Mouse (Mus musculus) cerebellum, adult 9-10 months (tissue): ENCODE results near the gene Rap1b.
A peak's percentile ranks its signal among the peaks of the same experiment; 100 is the strongest.

Experiments used
- DNase-seq: peaks from one replicate; pipeline ENCODE4 v3.0.0; 2022

The Rap1b gene

DNA sequence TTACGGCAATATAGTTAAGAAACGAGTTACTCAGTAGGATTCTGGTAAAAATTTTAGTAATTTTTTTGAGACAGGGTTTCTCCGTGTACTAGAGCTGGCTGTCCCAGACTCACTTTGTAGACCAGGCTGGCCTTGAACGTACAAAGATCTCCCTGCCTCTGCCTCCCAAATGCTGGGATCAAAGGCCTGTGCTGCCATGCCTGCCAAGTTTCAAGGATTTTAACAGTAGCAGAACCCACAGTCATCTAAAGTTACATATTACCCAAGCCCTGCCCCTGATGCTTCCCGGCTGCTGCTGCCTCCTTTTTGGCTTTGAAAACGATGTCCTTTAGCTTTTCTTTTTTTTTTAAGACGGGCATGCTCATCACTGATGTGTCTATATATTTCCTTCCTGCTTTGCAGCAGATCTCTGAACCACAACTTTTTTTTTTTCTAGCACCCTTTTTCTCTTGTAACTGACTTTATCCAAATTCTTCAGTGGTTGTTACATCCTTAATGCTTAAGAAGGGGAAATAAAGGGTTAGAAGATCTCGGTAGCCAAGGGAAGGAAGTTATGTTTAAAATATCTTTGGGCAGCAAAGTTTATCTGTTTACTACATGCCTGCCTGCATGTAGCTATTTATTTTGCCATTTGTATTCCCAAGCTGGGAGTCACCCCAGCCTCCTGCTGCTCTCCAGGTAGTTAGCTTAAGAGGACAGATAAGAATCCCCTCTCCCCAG is 10.3 kb upstream of the Rap1b start:
- DNase-seq = no peak

DNA sequence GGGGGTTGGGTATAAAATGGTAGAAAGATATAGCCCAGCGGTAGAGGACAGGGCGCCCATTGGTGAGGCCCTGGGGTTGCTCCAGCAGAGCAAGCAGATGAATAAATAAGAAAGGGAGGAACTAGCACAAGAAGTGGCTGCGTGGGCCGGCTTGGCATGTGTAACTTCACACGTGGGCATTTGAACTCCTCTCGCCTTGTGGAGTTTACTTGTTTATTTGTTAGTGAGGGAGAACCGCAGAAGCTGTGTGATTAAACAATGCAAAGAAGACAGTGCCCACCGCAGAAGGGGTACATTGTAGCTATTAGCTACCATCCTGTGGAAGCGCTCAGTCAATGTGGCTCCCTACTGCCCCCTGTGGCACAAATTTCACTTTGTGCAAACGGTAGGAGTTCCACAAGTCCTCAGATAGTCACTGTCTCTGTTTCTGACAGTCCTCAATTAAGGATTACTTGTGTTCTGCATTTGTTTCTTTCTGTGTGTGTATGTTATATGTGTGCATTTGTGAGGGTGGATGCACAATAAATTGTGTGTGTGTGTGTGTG is 6.9 kb upstream of the Rap1b start:
- DNase-seq = no peak

DNA sequence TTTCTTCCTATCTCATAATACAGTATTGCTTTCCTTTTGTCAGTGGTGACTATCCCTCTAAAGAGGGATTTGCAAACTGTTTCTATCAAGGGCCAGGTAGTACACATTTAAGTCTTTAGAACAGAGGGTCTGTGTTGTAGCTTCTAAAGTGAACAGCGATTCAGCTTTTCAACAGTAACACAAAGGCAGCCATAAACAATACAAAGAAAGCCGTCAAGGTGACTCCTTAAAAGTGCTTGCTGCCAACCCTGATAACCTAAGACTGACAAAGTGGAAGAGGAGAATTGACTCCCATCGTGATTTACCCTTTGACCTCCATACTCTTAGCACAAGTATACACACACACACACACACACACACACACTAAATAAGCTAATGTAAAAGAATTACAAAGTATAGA is 3.1 kb upstream of the Rap1b start:
- DNase-seq = no peak

DNA sequence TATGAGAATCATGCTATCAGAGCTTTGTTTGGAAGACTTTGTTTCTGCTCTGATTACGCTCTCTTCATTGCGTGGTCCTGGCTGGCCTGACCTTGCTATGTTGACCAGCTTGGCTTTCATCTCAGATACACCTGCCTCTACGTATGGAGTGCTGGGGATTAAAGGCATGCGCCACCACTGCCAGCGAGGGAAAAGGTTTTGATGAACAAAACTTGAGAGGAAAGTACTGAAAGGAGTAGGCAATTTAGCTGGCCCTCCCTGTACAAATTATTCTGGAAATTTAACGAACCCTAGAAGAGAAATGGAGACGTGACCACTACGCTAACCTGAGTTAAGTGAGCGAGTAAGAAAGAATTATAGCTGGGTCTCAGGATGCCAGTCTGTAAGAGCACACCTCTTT is 961 bp upstream of the Rap1b start:
- no peak for DNase-seq

DNA sequence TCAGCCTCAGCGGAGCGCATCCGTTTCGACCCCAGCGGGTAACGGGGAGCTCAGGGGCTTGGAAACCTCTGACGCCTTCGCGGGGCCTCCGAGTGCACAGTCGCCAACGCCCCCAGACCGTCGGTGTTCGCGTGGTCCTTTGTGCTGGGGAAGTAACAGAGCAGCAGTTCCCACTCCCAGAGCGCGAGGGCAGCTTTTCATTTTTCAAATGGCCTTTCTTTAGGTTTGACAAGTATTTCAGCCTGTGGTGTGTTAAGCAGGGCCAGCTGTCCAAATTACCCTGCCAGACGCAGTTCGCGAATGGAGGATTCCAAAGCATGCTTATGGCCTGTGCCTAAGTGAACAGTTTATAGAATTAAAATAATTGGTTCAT is 411 bp upstream of the Rap1b start:
- DNase-seq = no peak

DNA sequence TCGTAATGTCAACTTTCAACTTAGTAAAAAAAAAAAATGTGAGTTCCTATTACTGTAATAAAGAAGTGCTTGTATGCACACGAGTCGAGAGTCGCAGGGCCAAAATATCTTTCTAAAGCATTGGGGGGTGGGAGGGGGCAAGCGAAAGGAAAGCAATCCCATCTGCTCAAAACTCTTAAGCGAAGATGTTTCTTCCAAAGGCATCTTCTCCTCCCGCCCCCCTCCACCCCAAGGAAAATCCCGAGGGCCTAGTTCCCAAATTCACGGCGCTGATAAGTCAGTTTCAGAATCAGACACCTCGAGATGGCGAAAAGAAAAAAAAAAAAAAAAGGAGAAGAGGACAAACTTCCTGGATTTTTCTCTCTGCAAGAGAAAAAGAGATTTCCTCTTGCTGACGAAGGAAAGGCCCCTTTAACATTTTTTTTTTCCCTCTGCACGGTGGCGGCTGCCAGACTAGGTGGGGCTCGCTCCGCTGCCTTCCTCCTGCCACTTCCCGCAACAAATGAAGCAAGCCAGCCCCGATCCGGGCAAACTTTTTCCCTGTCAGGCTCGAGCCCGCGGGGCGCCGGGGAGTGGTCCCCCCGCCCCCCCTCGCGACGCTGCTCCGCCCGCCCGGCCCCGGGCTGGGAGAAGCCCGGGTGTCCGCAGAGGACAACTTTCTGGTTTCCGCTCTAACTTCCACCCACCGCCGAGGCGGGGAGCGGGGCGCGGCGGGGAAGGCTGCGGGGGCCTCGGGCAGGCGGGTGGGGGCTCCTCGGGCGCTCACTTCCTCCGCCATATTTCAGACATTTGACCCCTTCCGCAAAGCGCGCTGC is 846 bp downstream of the Rap1b start:
- peak; percentile 50 for DNase-seq

DNA sequence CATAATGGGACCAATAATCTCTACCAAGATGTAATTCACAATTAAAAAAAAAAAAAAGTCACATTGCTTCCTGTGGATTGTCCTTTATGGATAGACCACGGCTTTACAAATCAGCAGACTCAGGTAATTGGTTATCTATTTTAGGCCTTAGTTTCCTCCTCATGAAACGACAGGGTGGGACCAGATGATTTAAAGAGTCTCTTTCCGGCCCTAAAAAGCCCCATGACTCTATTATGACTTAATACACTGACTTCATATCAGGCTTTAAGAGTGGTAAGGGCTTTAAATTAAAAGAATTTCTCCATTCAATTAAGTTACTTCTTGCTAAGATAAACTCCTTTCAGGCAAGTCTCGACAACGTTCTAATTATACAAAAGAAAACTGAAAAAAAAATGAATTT is 1.6 kb downstream of the Rap1b start:
- DNase-seq = no peak

DNA sequence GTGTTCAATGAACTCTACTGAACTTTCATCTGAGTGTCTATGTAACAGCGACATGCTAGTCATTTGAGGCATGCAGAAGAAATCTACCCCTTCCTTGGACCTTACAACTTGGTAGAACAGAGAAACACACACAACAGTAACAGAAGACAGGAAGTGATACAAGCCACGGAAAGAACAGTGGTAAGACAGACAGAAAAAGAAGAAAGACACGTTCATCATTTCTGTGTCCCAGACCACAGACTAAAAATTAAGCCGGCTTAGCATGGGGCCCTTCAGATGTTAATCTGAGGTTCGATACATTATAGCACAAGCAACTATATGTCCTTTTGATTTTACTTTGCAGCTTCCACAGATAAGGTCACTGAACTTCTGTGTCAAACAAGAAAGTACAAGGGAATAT is 2.1 kb downstream of the Rap1b start:
- DNase-seq = no peak

DNA sequence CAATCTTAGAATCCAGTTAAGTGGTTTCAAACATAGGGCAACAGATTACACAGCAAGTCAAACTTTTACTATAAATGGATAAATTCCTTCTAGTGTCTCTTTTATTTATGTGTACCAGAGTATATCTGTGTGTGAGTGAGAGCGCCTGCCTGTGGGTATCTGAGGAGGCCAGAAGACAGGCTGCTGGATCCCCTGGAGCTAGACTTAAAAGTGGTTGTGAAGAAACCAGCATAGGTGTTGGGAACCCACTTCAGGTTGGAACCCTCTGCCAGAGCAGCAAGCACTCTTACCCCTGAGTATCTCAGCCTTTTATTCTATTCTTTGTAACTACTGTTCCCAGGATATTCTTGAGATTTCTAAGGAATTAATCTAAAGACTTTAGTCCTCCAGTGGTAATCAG is 4.1 kb downstream of the Rap1b start:
- DNase-seq = no peak

DNA sequence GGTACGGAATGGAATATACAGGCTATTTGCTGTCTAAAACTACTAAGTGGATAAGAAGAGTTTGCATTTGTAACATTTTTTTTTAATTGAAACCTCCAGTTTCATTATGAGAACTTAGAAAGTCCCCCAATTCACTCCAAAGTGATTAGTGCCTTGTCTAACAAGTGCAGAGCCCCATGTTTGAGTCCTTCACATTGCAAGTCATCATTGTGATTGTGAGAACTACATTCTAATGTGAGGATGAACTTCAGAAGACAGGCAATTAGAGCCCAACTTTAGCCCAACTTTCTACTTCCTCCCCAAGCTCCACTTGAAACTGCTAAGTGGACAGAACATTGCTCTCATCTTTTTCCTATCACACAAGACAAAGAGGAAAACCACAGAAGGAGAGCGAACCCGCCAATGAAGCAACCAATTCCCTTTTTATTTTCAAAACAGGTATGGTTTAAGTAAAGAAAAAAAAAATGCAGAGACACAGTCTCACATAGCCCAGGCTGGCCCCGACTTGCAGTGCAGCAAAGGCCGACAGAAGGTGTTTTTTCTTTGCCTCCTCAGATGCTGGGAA is 5.3 kb downstream of the Rap1b start:
- DNase-seq = no peak

DNA sequence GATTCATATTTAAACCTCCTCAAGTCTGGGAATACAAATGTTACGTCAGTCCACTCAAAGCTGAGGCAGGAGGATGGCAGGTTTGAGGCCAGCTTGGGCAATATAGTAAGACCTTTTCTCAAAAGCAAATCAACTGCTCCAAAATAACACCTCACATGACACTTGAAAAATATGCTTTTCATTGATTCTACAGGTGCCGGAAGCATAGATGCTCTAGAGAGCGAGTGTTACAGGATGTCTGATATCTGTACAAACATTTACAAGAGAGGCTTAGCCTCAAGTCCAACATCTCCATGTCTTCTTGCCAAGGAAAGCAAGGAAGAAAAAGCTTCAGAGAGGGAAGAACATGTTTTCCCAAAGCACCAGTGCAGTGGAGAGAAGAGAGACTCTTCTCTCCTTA is 6.1 kb downstream of the Rap1b start:
- DNase-seq = no peak

DNA sequence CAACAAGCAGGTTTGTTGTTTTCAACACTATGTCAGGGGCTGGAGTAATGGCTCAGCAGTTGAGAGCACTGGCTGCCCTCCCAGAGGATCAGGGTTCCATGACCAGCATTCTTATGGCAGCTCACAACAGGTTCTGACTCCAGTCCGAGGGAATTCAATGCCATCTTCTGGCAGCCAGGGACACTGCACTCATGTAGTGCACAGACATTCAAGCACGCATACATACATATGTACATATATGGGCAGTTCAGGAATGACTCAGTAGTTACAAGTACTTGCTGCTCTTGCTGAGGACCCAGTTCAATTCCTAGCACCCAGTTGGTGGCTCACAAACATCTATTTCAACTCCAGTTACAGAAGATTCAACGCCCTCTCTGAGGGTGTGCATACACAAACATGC is 6.9 kb downstream of the Rap1b start:
- no peak for DNase-seq

DNA sequence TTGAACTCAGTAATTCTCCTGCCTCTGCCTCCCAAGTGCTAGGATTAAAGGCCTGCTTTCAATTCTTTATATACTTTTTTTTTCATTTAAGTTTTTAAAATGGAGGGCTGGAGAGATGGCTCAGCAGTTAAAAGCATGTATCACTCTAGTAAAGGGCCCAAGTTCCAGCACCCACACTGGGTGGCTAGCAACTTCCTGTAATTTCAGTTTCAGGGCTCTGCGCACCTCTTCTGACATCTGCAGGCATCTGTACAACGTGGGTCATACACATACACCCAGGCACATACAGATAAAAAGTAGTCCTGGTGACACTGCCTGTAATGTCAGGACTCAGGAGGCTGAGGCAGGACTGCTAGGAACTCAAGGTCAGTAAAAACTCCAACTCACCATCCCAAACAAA is 9.5 kb downstream of the Rap1b start:
- no peak for DNase-seq

DNA sequence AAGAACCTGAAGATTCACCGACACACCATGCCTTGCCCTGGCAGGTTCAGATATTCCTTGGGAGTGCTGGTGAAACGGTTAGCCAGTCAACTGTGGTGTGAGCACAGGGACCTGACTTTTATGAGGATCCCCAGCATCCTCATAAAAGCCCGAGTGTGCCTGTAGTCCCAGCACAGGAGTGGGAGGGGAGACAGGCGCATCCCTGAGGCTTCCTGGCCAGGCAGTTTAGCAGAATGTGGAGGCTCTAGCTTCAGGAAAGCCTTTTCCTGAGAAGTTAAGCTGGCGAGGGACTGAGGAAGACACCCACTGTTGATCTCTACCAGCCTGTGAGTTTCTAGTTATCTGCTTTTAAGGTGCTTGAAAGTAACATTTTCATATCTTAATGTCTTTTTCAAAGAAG is 10.4 kb downstream of the Rap1b start:
- DNase-seq = no peak

DNA sequence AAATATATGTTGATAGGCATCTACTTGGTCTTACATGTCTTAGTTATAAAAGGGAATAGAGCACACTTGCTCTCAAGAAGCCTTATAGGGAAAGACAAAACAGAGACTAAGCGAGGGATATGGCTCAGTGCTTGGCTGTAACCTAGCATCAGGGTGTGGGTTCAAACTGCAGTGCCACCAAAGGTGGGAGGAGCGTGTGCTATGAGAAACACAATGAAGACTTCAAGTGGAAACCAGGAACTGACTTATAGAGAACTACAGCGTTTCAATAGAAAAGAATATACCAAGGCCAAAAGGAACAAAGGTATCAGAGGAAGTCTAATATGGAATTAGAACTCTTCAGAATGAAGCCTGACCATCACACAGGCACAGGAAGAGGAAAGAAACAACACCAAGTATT is 15.0 kb downstream of the Rap1b start:
- DNase-seq = no peak

DNA sequence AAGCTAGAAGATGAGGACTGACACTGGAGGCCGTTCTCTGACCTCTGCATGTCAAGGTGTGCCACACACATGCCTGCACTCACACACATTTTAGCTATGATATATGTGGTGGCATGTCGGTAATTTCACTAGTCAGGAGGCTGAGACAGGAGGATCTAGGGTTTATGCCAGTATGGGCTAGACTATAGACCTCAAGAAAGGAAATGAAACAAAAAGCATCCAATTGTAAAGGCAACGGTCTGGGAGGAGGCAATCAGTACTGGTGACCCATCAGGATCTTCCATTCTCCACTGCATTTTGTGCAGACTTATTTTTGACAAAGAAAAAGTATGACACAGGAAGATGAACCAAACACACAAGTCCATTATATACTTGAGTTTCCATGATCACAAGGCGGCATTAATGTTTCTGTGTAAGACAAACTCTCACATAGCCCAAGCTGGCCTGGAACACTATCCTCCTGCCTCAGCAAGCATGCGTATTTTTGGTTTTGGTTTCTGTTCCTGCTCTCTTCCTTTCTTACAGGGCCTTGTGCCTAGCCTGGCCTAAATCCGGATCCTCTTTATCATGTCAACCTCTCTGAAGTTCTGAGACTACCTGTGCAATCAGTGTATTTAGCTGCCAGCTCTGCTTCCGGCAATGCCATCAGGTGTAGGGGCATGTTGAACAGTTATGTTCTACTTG is 16.2 kb downstream of the Rap1b start:
- DNase-seq = no peak

DNA sequence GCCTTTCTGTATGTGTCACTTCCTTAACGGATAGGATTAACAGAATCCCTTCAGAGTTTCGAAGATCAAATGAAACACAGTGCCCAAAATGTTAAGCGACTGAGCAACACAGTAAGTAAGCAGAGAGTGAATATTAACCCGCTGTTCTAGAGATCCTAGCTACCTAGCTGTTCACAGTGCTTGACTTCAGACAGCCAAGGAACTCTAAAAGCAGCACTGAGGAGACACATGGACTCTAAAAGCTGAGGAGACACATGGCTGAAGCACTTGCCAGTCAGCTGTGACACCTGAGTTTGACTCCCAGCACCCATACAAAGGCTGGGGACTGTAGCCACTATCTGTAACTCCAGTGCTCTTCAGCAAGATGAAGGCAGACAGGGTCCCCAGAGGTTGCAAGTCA is 16.8 kb downstream of the Rap1b start:
- no peak for DNase-seq

DNA sequence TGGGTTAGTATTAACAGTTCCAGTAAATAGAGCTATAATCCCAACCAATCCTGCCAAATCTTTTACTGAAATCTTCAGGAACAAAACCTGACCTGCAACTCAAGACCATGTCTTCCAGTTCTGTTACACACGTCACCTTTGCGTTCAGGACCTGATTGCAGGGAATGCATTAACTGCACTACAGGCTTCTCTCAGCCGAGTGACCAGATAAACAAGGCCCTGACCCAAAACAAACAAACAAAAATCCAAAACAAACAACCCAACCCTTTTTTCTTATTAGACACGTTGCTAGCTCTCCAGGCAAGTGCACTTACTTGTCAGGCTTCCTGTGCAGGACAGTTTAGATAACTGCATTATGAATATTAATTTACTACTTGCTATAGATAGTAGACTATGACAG is 17.3 kb downstream of the Rap1b start:
- DNase-seq = no peak

DNA sequence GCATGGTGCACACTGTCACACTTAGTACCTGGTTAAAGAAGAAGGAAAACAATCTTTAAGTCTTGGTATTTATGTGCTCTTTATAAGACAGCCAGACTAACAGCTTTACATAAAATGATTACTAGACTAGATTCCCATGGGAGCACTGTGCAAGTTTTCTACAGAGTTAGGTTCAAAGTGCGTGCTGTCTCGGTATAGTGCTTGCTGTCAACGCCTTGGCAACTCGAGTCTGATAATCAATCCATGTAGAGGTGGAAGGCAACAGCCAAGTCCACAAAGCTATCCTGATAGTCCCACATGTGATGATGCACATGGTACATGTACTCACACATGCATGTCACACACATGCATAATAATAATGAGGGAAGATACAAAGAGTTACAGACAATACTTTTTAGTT is 21.2 kb downstream of the Rap1b start:
- DNase-seq = no peak

DNA sequence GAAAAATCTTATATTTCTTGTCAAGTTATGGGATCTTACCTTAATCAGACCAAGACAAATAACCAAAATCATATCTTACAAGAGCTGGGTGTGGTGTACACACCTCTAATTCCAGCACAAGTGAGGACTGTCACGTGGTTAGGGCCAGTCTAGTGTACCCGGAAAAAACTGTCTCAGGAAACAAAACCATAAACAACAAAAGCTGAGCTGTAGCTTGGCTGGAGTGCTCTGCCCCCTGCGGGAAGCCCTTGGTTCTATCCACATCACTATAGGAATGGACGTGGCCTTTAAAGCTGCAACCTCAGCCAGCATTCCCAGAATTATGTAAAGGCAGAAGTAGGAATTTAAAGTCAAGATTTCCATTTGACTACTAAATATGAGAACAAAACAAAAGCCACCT is 21.7 kb downstream of the Rap1b start:
- DNase-seq = no peak

DNA sequence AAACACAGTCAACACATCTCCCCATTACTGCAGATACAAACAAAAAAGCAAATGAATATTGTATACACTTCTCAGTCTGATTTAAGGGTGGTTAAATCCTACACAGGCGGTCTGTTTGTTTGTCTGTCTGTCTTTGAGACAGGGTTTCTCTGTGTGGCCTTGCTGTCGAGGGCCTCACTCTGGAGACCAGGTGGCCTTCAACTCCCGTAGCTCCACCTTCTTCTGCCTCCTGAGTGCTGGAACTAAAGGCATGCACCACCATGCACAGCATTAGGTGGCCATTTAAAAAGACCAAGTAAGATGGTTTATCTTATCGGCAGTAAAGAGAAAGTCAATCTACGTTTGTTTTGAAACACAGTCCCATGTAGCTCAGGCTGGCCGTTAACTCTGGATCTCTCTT is 22.5 kb downstream of the Rap1b start:
- DNase-seq = no peak

DNA sequence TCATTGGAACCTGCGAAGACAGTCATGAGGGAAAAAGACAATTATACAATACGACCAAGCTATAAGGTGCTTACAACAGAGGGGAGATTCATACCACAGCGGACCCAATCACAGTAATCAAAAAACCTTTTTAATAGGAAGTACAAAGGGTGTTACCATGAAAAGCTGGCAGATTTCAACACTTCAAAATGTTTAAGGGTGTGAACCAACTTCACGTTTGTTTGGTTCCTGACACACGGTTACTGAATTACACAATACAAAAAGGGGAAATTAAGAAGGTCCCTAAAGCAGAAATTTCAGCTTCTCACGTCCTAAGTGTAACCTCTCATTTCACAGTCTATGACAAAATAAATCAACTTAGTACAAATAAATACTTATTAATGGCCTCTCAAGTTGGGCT is 27.2 kb downstream of the Rap1b start:
- no peak for DNase-seq

DNA sequence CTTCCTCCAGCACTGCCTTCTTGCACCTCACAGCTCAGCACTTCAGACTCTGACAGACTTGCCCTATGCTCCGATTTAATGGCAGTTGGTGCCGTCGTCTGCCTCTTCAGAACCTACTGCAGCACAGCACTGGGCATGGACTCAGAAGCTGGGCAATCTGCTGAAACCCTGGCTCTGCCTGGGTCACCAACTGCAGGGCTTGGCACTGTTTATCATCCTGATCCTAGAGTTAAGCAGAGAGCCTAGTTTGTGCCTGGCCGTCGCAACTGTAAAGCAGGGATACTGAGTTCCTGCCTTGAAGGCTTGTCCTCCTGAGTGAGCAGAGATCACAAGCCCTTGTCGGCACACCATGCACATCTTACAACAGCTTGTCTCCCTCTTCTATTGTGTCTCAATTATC is 29.1 kb downstream of the Rap1b start:
- DNase-seq = no peak

DNA sequence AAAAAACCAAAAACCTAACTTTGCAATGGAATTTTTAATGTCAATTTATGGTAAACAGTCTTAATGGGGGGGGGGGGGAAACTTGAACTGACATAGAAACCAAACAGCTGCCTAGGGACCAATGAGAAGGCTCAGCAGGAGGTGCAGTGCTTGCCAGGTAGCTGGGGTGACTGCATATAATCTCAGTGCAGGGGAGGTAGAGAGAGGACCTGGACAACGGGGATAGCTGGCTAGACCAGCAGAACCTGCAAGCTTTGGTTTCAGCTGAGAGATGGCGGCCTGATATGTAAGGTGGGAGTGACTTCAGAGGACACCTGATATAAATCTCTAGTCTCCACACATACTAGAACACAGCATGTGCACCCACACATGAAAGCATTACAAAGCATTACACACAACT is 33.3 kb downstream of the Rap1b start:
- DNase-seq = no peak
